Mouse (Mus musculus) CH12.LX (cell line): ENCODE measurements around the gene Gm45717.

Experiments used
- CTCF ChIP-seq, 2 experiments: IDR thresholded peaks in 1 of 2; conservative IDR thresholded peaks in 1 of 2; 2 replicates each; pipeline ENCODE4 v1.5.1; 2011 to 2012; ENCODE audit warnings: low read depth in 2 of 2, low read length in 2 of 2, improper control_type of control experiment in 1 of 2, inconsistent platforms in 1 of 2, mild to moderate bottlenecking in 1 of 2, moderate library complexity in 1 of 2
- E2F4 ChIP-seq: IDR thresholded peaks from 2 replicates; pipeline ENCODE4 v1.6.1; 2011; ENCODE audit warnings: low read depth, low read length, improper control_type of control experiment; ENCODE audit not compliant: insufficient replicate concordance
- KAT2A ChIP-seq: IDR thresholded peaks from 2 replicates; pipeline ENCODE4 v1.6.1; 2012; ENCODE audit warnings: low read length, improper control_type of control experiment, inconsistent platforms; ENCODE audit not compliant: insufficient replicate concordance
- MEF2A ChIP-seq: IDR thresholded peaks from 2 replicates; pipeline ENCODE4 v1.6.1; 2014; ENCODE audit warnings: low read depth, mild to moderate bottlenecking, inconsistent platforms, low read length, improper control_type of control experiment, borderline replicate concordance
- SMC3 ChIP-seq: IDR thresholded peaks from 2 replicates; pipeline ENCODE4 v1.6.1; 2011; ENCODE audit warnings: low read depth, low read length, improper control_type of control experiment
- ZNF384 ChIP-seq: IDR thresholded peaks from 2 replicates; pipeline ENCODE4 v1.6.1; 2012; ENCODE audit warnings: low read depth, low read length, improper control_type of control experiment, inconsistent platforms

DNA sequence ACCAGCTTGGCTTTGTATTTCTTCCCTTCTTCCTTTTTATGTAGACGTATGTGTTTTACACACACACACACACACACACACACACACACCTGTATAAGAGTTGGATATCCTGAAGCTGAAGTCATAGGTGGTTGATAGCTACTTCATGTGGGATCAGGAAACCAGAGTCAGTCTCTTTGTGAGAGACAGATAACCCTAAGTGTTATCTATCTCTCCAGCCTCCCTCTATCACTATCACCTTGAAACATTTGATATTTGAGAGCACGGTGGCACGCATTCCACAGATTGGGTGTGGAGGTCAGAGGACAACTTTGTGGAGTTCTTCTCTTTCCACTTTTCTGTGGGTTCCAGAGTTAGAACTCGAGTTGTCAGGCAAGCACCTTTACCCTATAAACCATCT, 35.8 kb downstream of the Gm45717 start:
- TF ChIP-seq CTCF (conservative IDR thresholded peaks at IDR 0.05 in 1 of 2, IDR thresholded peaks at IDR 0.05 in 1 of 2; ENCODE audit: low read depth in 2 of 2, low read length in 2 of 2) (no peak), MEF2A (no peak), ZNF384 (no peak), E2F4 (no peak), KAT2A (no peak), SMC3 (no peak)
